Mouse (Mus musculus) retina, adult 2 months (tissue): ENCODE data around the gene Kcnn4.

Experiments used
- DNase-seq: peaks from one replicate; pipeline ENCODE4 v3.0.0-alpha.2; 2012; ENCODE audit warnings: low read depth, low spot score

Kcnn4 gene

DNA sequence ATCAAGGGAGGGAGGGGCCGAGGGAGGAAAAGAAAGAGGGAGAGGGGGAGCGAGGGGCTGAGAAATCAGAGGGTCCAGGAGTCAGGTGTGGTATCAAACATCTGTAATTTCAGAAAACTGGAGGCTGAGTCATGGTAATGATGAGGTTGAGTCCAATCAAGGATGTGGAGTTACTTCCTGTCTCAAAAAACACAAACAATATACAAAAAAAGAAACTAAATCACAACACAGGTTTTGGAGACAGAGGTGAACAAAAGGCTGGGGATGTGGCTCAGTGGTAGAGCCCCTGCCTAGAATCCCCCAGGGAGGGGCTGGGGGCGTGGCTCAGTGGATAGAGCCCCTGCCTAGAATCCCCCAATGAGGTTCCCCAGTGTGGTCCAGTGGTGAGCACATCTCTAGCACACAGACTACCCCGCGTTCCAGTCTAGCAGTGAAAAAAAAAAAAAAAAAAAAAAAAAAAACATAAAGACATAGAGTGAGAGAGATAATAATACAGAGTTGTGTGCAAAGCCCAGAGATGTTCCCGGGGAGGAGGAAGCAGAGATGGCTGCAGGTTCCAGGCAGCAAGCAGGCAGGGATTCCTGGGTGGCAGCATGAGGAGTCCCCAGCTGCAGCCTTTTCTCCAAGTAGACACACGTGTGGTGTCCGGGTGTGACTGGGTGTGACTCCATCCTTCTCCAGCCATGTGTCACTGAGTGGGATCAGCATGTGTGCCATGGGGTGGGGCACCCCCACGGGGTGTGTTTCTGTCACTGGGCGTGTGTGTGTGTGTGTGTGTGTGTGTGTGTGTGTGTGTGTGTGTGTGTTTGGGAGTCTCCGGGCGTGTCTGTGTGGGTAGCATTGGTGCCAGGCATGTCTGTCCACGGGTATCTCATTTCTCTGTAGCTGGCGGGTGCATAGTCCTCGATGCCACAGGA is 3.1 kb upstream of the Kcnn4 start:
- no peak for DNase-seq

GRCm38 (mm10) chr7:24368226-24368625 is 1.8 kb upstream of the Kcnn4 start:
- DNase-seq = no peak

GRCm38 (mm10) chr7:24368946-24369345 is 1.1 kb upstream of the Kcnn4 start:
- DNase-seq = no peak

DNA sequence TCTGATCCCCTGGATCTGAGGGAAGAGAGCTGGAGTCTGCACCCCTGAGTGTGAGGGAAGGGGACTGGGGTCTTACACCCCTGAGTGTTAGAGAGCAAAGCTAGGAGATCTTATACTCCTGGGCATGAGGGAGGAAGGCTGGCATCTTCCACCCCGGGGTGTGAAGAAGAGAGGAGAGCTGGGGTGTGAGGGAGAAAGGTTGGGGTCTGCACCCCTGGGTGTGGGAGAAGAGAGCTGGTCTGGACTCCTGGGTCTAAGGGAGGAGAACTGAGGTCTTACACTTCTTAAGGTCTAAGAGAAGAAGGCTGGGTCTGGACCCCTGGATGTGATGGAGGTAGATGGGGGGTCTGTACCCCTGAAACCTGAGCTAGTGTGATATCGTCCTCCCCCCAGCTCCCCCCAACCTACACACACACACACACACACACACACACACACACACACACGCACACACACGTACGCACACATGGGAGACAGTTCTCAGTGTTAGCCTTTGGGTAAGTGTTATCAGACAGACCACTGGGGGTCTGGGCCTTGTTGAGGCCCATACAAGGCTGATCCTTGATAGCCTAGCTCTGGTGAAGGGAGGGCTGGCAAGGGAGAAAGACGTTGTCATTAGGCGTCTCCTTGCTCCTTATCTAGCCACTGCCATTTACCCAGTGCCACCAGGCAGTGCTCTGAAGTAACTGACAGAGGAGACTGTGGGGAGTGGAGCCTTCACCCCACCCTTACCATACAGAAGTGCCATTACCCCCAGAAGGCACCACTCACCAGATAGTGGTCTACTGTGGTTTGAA is 1.1 kb downstream of the Kcnn4 start:
- no peak for DNase-seq

- no peak for DNase-seq
These were observed 1.7 kb downstream of the Kcnn4 start for GRCm38 (mm10) chr7:24371809-24372145.

GRCm38 (mm10) chr7:24372300-24372699 is 2.2 kb downstream of the Kcnn4 start:
- no peak for DNase-seq

GRCm38 (mm10) chr7:24372786-24373185 is 2.7 kb downstream of the Kcnn4 start:
- DNase-seq = no peak

DNA sequence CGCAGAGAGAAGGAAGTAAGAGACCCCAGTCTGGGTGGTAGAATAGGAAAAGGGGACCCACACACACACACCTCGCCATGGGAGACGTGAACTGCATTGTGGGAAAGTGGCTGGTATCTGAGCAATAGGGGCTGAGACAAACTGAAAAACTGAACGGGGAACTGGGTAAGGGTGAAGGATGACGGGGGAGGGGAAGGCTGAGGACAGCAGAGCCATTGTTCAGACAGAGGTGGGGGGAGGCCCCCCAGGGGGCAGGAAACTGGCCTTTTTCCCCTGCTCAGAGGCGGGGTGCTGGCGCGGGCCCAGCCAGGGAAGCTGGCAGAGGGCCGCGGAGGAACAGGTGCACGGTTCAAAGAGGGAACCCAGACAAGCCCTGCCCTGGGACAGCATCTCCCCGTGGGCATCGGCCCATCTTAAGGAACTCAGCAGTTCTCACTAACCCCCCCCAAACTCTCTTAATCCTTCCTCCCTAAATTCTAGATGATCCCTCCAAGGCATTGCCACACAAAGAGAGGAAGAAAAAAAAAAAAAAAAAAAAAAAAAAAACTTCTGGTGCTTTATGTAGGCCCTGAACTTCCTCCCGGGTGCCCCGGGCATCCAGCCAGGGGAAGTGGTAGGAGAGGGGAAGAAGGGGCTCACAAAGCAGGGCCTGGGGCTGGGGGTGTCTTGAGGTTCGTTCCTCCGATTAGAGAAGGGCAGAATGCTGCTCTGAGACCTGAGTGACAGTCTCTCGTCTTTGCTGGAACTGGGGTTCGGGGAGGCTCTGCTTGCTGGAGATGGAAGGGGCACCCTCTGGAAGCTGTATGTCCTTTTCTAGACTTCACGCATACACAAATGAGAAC is 3.7 kb downstream of the Kcnn4 start:
- DNase-seq = no peak

GRCm38 (mm10) chr7:24376456-24376855 is 6.4 kb downstream of the Kcnn4 start:
- DNase-seq = no peak

- no peak for DNase-seq
These were observed 7.2 kb downstream of the Kcnn4 start for GRCm38 (mm10) chr7:24377091-24377865.

DNA sequence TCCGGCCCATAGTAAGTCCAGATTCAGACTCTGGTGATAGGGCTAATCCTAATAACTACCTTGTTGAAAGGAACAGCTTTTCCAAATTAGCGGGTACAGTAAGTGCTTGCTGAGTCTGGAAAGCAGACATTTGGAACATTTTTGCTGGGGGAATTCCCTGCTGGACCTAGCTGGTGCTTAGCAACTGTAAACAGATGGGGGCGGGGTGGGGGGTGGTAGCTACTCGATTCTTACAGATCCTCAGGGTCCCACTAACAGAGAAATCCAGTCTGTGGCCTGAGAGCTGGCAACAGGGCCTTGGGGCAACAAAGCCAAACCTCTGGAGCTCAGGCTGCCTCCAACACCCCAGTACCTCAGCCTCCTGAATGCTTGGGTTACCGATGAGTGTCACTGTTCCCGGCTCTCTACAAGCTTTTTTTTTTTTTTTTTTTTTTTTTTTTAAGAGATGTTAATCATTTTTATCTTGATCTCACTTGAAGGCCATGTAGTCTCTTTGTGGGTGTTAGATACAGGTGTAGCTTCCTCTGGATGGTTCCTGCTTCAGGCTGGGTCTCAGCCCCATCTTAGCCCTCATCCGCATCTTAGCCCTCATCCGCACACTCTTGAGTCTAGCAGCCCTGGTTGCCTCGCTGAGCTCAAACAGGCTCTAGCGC is 8.1 kb downstream of the Kcnn4 start:
- DNase-seq = no peak

DNA sequence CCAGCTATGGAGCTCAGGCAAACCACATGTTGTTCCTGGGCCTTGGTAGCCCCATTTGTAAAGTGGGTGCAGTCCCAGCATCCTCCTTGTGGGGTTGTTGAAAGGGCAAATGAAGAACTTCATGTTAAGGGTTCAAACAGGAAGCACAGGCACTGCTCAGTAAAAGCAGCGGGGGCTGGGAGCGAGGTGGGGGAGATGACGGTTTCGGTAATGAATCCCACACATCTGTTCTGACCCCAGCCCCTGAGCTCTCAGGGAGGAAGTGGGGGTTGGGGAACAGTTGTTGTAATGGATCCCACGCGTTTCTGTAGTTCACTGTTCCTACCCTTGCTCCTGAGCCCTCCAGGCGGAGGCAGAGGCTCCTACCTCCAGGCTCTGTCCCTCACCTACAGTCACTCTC is 9.9 kb downstream of the Kcnn4 start:
- no peak for DNase-seq

- no peak for DNase-seq
These were observed 10.3 kb downstream of the Kcnn4 start for GRCm38 (mm10) chr7:24380370-24380769.

DNA sequence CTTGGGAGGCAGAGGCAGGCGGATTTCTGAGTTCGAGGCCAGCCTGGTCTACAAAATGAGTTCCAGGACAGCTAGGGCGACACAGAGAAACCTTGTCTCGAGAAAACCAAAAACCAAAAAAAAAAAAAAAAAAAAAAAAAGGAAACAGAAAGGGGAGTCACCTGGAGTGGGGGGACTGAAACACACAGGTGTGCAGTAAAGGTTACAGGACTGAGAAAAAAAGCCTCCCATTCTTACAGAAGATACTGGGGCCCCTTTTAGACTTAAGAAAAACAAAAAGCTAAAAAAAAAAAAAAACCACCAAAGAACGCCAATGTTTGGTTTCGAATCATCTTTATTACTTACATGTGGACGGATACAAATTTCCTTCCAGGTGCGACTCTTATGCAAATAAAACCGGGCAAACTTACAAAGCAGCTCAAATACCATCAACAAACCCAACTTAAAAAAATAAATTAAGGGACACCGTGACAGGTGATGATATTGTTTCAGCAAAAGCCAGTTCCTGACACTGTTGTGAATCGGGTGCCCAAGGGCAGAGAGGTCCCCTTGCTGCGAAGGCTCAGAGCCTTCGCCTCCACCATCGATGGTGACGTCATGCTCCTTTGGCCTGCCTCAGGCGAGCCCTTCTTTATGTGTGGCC is 12.8 kb downstream of the Kcnn4 start:
- no peak for DNase-seq

DNA sequence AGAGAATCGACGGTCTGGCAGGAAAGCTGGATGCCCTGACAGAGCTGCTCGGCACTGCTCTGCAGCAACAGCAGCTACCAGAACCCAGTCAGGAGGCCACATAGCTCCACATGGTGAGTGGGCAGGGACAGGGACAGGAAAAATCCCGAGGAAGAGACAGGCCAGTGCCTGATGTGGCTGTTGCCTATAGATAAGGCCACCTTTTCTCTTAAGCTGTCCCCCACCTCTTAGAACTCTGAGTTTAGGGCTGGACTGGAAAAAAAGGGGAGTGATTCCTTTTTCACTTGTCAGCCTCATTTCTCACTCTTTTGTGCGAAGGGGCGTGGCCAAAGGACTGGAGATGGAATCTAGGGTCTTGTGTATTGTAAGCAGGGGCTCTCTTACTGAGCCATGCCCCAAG is 14.0 kb downstream of the Kcnn4 start:
- DNase-seq = no peak

DNA sequence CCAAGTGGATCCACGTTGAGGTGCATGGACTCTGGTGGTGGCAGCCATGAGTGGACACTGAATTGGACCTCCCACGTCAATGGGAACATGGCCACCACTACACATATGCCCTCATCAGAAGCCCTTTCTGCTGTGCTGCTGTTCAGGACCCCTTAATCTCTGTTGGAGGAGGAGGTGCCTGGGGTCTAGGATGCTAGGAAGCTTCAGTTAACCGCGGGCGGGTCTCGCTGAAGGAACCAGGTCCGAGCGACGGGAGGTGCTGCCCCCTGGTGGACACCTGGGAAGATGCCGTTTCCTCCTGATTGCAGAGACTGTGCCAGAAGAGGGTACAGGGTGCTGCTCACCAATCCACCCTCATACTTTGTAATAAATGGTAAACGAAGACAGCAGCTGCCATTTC is 14.8 kb downstream of the Kcnn4 start:
- DNase-seq = no peak

DNA sequence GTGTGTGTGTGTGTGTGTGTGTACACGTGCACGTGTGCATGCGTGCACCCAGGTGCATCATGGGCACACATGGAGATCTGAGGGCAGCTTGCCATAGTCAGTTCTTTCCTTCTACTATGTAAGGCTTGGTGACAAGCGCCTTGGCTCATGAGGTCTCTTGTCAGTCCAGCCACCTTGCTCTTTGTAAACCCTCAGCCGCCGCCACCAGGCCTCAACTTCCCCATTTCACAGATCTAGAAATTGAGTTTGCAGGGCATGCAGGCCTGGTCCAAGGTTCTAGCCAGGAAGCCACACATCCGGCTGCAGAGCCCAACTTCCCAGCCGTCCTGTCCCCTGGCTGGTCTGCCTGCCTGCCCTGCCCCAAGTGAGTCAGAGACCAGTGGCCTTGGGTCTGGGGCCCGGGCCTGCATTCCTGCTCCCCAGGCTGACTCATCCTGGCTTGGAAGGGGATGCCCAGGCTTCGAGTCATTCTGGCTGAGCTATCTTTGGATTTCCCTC is 17.0 kb downstream of the Kcnn4 start:
- no peak for DNase-seq

GRCm38 (mm10) chr7:24389516-24390187 is 19.6 kb downstream of the Kcnn4 start:
- DNase-seq = no peak

- no peak for DNase-seq
These were observed 20.4 kb downstream of the Kcnn4 start for GRCm38 (mm10) chr7:24390512-24390911.
